Mouse (Mus musculus): Measurements from ENCODE around the gene Agbl2. TPM values are rescaled to one million over a fixed set of nuclear protein-coding genes. Genes with fewer than 3 reads are reported as not detected.

The Agbl2 gene
- polyA plus RNA-seq (2014; fragmentation: Nextera tagmentation; extraction: Ambion mirVana) = 0.50 and 0.85 TPM in 2 replicates

DNA sequence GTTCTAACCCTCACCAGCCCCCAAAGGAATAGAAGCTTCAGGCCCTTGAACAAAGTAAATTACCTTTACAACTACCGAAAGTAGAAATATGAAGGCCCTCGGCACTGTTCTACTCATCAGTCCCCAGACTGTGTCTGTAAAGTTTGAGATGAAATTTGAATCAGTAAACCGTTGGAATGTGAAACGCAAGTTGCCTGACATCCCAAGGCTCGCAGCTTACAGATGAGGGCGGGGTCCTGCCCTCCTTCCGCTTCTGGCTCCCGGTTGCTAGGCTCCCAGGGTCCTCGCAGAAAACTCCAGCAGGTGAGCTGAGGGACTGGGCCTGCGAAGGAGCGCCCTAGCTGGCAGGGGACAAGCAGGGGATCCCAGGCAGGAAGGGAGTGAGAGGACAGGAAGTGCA, at the start of gene Agbl2:
Gene Agbl2, plus strand, starts transcription at position 270 of the 400 bp plus-strand sequence.
- H3K27me3 ChIP-seq (ENCODE audit: control insufficient read depth, insufficient read depth, low read length) = no peaks in the 10 kb centered on the region; the same call in 1 of the 2 replicates
- no peak within 1 kb of the TSS for H3K27ac ChIP-seq (ENCODE audit: low read depth, low read length)
- peaks cover 18% of the 10 kb centered on the region; the same call in 1 of the 2 replicates for H3K36me3 ChIP-seq (ENCODE audit: control insufficient read depth, insufficient read depth, low read length)
- peak within 1 kb of the TSS; percentile 63 for H3K4me2 ChIP-seq
- H3K4me1 ChIP-seq (ENCODE audit: control insufficient read depth, insufficient read depth, low read length) = peaks cover 8% of the 10 kb centered on the region
- DNase-seq (ENCODE audit: low spot score, missing footprints) = peak; percentile 92
- 6% methylated on average over 11 of the region's 11 CpGs for WGBS
- no peaks in the 10 kb centered on the region for H3K9me3 ChIP-seq (ENCODE audit: control insufficient read depth, low read length)
- peak; percentile 69 for ATAC-seq (ENCODE audit: low FRiP score)
- H3K9ac ChIP-seq (ENCODE audit: low read length) = peak within 1 kb of the TSS; percentile 49
- peak within 1 kb of the TSS; percentile 26 for H3K4me3 ChIP-seq (ENCODE audit: low read depth, low read length)

DNA sequence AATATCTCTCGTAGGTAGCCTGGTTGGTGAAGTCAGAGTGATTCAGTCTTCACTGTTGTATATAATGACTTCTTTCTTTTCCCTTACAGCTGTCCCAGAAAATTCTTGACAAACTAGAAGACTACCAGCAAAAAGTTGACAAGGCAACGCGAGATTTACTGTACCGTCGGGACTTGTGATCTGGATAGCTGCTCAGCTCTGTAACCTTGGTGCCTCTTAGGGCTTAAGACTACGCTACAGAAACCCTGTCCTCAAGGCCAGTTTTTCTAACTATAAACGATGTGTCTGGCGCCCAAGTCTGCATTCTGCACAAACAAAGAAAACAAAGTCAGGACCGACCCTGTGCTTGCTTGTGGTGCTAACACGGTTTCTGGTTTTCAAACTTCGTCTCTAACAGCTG, 47.2 kb upstream of the Agbl2 start:
- ATAC-seq (ENCODE audit: low FRiP score) (no peak), DNase-seq (ENCODE audit: low spot score, missing footprints) (no peak)
- peaks cover 25% of the 10 kb centered on the region; the same call in 1 of the 2 replicates for H3K36me3 ChIP-seq (ENCODE audit: control insufficient read depth, insufficient read depth, low read length)
- H3K27me3 ChIP-seq (ENCODE audit: control insufficient read depth, insufficient read depth, low read length) = no peaks in the 10 kb centered on the region
- H3K4me2 ChIP-seq = no peak overlapping the region
- 94% methylated on average over 11 of the region's 11 CpGs for WGBS
- H3K27ac ChIP-seq (ENCODE audit: low read depth, low read length) = no peak overlapping the region
- no peaks in the 10 kb centered on the region for H3K4me1 ChIP-seq (ENCODE audit: control insufficient read depth, insufficient read depth, low read length)
- H3K4me3 ChIP-seq (ENCODE audit: low read depth, low read length) = no peak overlapping the region
- H3K9me3 ChIP-seq (ENCODE audit: control insufficient read depth, low read length) = no peaks in the 10 kb centered on the region
- H3K9ac ChIP-seq (ENCODE audit: low read length) = no peak overlapping the region

DNA sequence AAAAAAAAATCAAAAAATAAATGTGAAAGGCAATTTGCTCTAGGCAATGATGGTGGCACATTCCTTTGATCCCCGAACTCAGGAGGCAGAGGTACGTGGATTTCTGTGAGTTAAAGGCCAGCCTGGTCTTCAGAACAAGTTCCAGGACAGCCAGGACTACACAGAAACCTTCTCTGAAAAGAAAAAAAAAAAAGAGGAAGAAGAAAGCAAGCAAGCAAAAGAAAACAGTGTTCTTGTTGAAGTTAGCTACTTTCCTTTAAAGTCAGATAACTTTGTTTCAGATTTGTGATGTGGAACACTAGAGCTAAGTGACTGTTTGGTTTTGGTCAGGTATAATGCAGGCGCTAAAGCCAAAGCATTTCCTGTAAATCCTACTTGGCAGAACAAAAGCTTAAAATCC, 43.7 kb upstream of the Agbl2 start:
- ATAC-seq (ENCODE audit: low FRiP score) (no peak), DNase-seq (ENCODE audit: low spot score, missing footprints) (no peak)
- H3K27me3 ChIP-seq (ENCODE audit: control insufficient read depth, insufficient read depth, low read length) = no peaks in the 10 kb centered on the region
- H3K27ac ChIP-seq (ENCODE audit: low read depth, low read length) = no peak overlapping the region
- H3K9ac ChIP-seq (ENCODE audit: low read length) = no peak overlapping the region
- H3K4me3 ChIP-seq (ENCODE audit: low read depth, low read length) = no peak overlapping the region
- H3K4me2 ChIP-seq = no peak overlapping the region
- peaks cover 15% of the 10 kb centered on the region; the same call in 1 of the 2 replicates for H3K36me3 ChIP-seq (ENCODE audit: control insufficient read depth, insufficient read depth, low read length)
- 86% methylated on average over 3 of the region's 3 CpGs for WGBS
- no peaks in the 10 kb centered on the region for H3K9me3 ChIP-seq (ENCODE audit: control insufficient read depth, low read length)
- no peaks in the 10 kb centered on the region for H3K4me1 ChIP-seq (ENCODE audit: control insufficient read depth, insufficient read depth, low read length)

DNA sequence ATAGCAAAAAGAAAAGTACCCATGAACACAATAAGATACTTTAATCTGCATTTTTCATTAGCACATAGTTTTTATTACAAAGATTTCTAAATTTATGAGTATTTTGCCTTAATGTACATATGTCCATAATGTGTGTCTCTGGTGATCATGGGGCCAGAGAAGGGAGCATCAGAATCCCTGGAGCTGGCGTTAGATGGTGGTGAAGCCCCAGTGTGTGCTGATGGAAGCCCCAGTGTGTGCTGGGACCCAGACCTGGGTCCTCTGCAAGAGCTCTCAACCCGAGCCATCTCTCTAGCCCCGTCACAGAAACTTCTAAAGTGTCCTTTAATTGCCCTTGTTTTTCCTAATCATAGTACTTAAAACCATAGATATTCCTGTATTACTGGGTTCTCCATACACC, 43.2 kb upstream of the Agbl2 start:
- H3K4me3 ChIP-seq (ENCODE audit: low read depth, low read length) = no peak overlapping the region

DNA sequence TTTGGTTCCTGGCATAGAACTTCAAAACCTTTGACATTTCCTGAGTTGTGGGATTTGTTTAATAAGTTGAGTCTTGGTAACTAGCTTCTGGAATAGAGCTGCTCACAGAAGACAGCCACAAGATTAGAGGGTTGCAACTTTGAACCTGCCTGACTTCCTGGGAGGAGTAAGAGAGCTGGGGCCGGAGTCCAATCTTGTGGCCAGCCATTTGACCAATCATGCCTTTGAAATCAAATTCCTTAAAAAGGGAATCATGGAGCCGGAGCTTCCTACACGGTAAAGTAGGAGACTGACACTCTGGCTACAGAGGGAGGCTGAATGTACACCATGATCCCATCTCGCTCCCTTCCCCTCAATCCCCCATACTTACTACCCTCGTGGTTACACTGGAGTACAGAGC, 42.6 kb upstream of the Agbl2 start:
- Histone ChIP-seq H3K27ac (ENCODE audit: low read depth, low read length) (no peak overlapping the region), H3K9me3 (ENCODE audit: control insufficient read depth, low read length) (no peaks in the 10 kb centered on the region), H3K36me3 (ENCODE audit: control insufficient read depth, insufficient read depth, low read length) (peaks cover 15% of the 10 kb centered on the region; the same call in 1 of the 2 replicates), H3K27me3 (ENCODE audit: control insufficient read depth, insufficient read depth, low read length) (no peaks in the 10 kb centered on the region), H3K4me1 (ENCODE audit: control insufficient read depth, insufficient read depth, low read length) (0 out of 2 replicates have a peak, but pooled peaks cover 2% of the 10 kb centered on the region), H3K4me2 (no peak overlapping the region), H3K4me3 (ENCODE audit: low read depth, low read length) (no peak overlapping the region), H3K9ac (ENCODE audit: low read length) (no peak overlapping the region)
- ATAC-seq (ENCODE audit: low FRiP score) (no peak), DNase-seq (ENCODE audit: low spot score, missing footprints) (no peak)
- 89% methylated on average over 5 of the region's 5 CpGs for WGBS

More for the DNA sequence above, 43.2 kb upstream of the Agbl2 start:
- Histone ChIP-seq H3K4me1 (ENCODE audit: control insufficient read depth, insufficient read depth, low read length) (no peaks in the 10 kb centered on the region), H3K9ac (ENCODE audit: low read length) (no peak overlapping the region), H3K9me3 (ENCODE audit: control insufficient read depth, low read length) (no peaks in the 10 kb centered on the region), H3K4me2 (no peak overlapping the region), H3K36me3 (ENCODE audit: control insufficient read depth, insufficient read depth, low read length) (peaks cover 15% of the 10 kb centered on the region; the same call in 1 of the 2 replicates), H3K27me3 (ENCODE audit: control insufficient read depth, insufficient read depth, low read length) (no peaks in the 10 kb centered on the region), H3K27ac (ENCODE audit: low read depth, low read length) (no peak overlapping the region)
- ATAC-seq (ENCODE audit: low FRiP score) (no peak), DNase-seq (ENCODE audit: low spot score, missing footprints) (no peak)
- 89% methylated on average over 3 of the region's 3 CpGs for WGBS

DNA sequence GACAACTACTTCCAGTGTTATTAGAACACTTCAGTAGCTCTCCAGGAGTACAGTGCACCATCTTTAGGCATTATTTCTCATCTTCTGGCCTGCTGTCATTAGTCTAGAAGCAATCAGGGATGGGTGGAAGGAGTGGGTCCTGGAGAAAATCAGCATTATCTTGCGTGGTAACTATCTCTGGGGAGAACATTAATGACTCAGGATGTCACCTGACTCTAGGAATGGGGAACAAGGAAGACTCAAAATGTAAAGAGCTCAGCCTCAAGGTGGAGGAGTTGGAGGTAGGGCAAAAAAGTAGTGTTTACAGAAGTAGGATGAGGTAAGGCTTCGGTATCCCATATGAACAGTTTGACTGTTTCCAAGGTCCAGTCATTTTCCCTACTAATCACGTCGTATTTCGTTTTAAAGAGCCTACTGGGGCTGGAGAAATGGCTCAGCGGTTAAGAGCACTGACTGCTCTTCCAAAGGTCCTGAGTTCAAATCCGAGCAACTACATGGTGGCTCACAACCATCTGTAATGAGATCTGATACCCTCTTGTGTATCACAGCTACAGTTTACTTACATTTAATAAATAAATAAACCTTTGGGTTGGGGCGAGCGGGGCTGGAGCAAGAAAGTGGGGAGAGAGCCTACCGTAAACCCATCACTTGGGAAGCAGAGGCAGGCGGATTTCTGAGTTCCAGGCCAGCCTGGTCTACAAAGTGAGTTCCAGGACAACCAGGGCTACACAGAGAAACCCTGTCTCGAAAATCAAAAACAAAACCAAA, 38.1 kb upstream of the Agbl2 start:
- H3K4me3 ChIP-seq (ENCODE audit: low read depth, low read length) = peak overlapping the region; percentile 97
- 62% methylated on average over 12 of the region's 12 CpGs for WGBS
- no peak for DNase-seq (ENCODE audit: low spot score, missing footprints)
- ATAC-seq (ENCODE audit: low FRiP score) = peak; percentile 1; the same call in 1 of the 2 replicates
- no peaks in the 10 kb centered on the region for H3K36me3 ChIP-seq (ENCODE audit: control insufficient read depth, insufficient read depth, low read length)
- peak overlapping the region; percentile 55 for H3K4me2 ChIP-seq
- peak overlapping the region; percentile 74 for H3K9ac ChIP-seq (ENCODE audit: low read length)
- no peaks in the 10 kb centered on the region for H3K27me3 ChIP-seq (ENCODE audit: control insufficient read depth, insufficient read depth, low read length)
- H3K27ac ChIP-seq (ENCODE audit: low read depth, low read length) = peak overlapping the region; percentile 84
- H3K4me1 ChIP-seq (ENCODE audit: control insufficient read depth, insufficient read depth, low read length) = peaks cover 9% of the 10 kb centered on the region; the same call in 1 of the 2 replicates
- H3K9me3 ChIP-seq (ENCODE audit: control insufficient read depth, low read length) = no peaks in the 10 kb centered on the region

DNA sequence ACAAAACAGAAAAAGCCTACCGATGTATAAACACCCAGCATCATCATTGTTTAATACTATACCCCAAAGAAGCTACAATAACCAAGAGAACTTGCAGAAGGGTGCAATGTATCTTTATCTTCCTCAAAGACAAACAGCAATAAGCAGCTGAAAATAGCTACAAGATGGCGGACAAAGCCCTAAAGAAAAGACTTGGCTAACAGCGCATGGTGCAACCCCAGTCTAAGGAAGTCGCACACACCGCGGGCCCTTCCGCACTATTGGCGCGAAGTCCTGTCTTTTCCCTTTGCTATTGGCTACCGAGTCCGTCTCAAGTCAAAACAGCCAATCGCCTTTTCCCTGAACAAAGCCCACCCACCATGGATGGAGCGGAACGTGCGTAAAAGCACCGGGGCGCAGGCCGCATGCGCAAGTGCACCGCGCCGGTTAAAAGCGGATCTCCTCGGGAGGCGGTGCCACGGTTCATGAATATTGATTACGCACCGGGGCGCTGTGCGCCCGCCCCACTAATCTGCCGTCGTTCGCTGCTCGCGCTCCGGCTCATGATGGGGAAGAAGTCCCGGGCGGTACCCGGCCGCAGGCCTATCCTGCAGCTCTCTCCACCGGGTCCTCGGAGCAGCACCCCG, 37.4 kb upstream of the Agbl2 start, which contains the start of gene Fnbp4:
Gene Fnbp4, plus strand, starts transcription at position 318 of the 626 bp plus-strand sequence.
- Histone ChIP-seq H3K4me3 (ENCODE audit: low read depth, low read length) (peak within 1 kb of the TSS; percentile 97), H3K27me3 (ENCODE audit: control insufficient read depth, insufficient read depth, low read length) (no peaks in the 10 kb centered on the region), H3K27ac (ENCODE audit: low read depth, low read length) (peak within 1 kb of the TSS; percentile 89), H3K4me2 (peak within 1 kb of the TSS; percentile 55), H3K36me3 (ENCODE audit: control insufficient read depth, insufficient read depth, low read length) (0 out of 2 replicates have a peak, but pooled peaks cover 2% of the 10 kb centered on the region), H3K4me1 (ENCODE audit: control insufficient read depth, insufficient read depth, low read length) (peaks cover 9% of the 10 kb centered on the region; the same call in 1 of the 2 replicates), H3K9me3 (ENCODE audit: control insufficient read depth, low read length) (no peaks in the 10 kb centered on the region), H3K9ac (ENCODE audit: low read length) (peak within 1 kb of the TSS; percentile 93)
- WGBS = under 1% methylated on average over 44 of the region's 44 CpGs
- DNase-seq (ENCODE audit: low spot score, missing footprints) (peak; percentile 99), ATAC-seq (ENCODE audit: low FRiP score) (peak; percentile 99)

DNA sequence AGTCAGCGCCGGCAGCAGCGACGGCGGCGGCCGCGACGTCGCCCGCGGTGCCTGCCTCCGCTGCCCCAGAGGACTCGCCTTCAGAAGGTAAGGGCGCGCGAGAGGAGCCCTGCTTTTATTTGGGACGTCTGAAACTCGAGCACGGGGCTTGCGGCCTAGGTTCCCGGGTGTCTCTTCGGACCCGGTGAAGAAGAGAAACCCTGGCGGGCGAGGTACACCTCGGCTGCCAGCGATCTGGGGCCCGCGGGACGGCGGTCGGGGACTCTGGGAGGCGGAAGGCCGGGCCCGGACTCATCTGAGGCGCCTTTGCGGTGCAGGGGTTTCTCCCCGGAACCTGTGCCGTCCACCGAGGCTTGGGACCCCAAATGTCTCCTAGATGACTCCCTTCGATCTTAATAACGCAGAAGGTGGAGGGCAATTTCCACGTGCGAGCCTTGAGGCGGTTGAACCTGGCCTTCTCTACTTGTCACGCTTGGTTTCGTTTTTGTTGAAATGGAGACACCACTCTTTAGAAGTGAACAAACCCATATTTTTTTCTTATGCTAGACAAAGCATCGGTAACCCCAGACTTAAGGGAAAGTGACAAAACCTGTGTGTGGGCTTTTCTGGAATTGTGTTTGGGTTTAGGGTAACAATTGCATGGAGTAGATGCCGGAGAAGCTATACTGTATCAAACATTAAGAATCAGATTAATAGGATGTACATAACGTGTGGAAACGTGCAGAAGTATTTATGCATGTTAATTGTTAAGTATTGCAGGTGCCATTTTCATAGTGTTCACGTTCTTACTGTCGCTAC, 36.6 kb upstream of the Agbl2 start:
- peak overlapping the region; percentile 54 for H3K4me2 ChIP-seq
- H3K36me3 ChIP-seq (ENCODE audit: control insufficient read depth, insufficient read depth, low read length) = peaks cover 2% of the 10 kb centered on the region; the same call in 1 of the 2 replicates
- peak overlapping the region; percentile 93 for H3K9ac ChIP-seq (ENCODE audit: low read length)
- WGBS = under 1% methylated on average over 54 of the region's 54 CpGs
- no peak; the same call in none of the 2 replicates for ATAC-seq (ENCODE audit: low FRiP score)
- peak overlapping the region; percentile 97 for H3K4me3 ChIP-seq (ENCODE audit: low read depth, low read length)
- peak; percentile 93 for DNase-seq (ENCODE audit: low spot score, missing footprints)
- H3K9me3 ChIP-seq (ENCODE audit: control insufficient read depth, low read length) = no peaks in the 10 kb centered on the region
- peak overlapping the region; percentile 89 for H3K27ac ChIP-seq (ENCODE audit: low read depth, low read length)
- H3K27me3 ChIP-seq (ENCODE audit: control insufficient read depth, insufficient read depth, low read length) = no peaks in the 10 kb centered on the region
- peaks cover 9% of the 10 kb centered on the region; the same call in 1 of the 2 replicates for H3K4me1 ChIP-seq (ENCODE audit: control insufficient read depth, insufficient read depth, low read length)
